Mouse (Mus musculus): Measurements from ENCODE around the gene Cadm4.

DNA sequence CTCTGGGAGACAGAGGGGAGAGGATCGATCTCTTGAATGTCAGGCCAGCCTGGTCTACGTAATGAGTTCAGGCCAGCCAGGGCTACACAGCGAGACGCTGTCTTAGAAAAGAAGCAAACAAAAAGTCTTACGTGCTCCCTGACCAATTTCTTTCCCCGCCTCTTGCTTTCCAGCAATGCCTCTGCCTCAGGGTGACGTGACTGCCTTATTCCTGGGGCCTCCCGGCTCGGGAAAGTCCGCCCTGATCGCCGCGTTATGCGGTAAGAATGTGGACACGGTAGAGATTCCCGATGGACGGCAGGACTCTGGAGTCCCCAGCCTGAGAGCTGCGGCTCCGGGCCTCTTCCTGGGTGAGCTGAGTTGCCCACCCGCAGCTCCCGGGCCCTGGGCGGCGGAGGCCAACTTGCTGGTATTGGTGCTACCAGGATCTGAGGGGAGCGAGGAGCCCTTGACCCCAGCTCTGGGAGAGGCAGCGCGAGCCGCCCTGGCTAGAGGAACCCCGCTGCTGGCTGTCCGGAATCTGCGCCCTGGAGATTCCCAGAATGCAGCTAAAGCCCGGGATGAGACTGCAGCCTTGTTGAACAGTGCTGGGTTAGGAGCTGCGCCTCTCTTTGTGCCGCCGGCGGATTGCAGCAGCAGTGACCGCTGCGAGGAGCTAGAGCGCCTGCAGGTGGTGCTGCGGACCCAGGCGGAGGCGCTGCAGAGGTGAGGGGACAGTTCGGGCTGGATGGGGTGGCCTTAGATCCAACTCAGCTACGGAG, 49.6 kb downstream of the Cadm4 start:
- no peak for TF ChIP-seq MAFK (IDR thresholded peaks at IDR 0.05; ENCODE audit: insufficient read depth, low read depth, low read length)
- no peak for TF ChIP-seq ZNF384 (IDR thresholded peaks at IDR 0.05; ENCODE audit: low read depth, low read length)
- no peak for TF ChIP-seq CHD2 (IDR thresholded peaks at IDR 0.05; ENCODE audit: low read depth, low read length)
- peak; percentile 4; the same call in 1 of the 2 replicates for TF ChIP-seq HCFC1 (IDR thresholded peaks at IDR 0.05; ENCODE audit: borderline replicate concordance, insufficient read depth, low read length)
- TF ChIP-seq ZC3H11A (IDR thresholded peaks at IDR 0.05; ENCODE audit: borderline replicate concordance, low read depth, low read length), result no peak
